Mouse (Mus musculus): ENCODE results near the gene Ocel1.
A peak's percentile ranks its signal among the peaks of the same experiment; 100 is the strongest.

Ocel1 gene

DNA sequence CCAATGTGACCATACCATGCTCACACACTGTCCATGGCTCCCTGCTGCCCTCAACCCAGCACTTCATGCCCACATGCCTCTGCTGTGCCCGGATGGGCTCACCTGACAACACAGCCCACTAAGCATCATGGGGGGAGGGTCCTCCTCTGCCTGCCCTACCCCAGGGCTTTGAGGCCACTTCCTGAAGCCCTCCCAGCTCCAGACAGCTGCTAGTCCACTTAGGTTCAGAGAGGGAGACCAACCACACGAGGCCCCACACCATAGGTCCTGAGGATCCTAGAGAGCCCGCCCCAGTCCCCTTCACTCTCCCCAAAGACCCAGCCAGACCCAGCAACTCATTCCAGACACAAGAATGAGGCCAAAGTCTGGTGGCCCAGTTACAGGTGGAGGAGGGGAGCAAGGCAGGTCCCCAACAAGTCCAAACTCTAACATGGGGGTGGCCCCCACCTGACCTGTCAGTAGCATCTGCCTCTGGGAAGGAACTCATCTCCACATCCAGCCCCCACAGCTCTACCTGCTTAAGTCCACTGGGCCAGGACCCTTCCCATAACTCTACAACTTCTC, 8.5 kb downstream of the Ocel1 start:
- DNase-seq (ENCODE audit: low spot score in 2 of 2): no peak

DNA sequence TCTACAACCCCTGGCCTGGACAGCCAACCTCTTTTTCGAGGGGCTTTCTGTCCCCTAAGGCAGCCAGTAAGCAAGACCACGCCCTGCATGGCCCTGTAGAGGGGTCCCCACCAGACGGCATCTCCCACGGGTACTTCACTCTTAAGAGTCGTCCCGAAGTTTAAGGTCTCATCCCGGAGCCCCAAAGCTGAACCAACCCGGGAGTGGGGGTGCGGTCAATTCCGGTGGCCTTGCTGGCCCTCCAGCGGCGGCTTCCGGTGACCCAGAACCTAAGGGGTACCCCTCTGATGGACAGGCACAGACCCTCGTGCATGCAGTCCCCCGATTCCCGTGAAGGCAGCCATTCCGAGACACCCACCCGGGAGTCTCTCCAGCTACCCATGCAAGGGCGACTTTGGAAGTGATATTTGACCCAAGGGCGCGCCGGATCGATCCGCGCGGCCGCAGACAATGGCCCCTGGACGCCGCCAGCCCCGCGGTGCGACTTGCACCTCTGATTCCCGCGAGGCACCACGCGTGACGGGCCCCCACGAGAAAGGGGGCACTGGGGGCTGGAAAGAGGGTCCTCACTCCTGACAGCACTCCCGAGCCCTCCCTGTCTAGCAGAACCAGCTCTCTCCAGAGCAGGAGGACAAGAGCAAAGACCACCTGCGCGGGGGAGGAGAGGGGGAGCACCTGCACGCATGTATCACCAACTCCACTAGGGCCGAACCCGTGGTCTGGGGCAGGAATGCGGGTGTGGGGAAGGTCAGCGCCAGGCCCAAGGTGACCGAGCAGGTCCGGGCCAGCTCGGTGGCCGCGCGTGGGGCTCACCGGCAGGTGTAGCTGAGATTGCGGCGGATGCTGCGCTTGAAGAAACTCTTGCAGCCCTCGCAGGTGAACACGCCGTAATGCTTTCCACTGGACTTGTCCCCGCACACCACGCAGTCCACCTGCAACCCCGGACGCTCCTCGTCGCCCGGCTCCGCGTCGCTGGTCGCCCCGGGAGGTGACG, 9.4 kb downstream of the Ocel1 start:
- no peak for DNase-seq (ENCODE audit: low spot score in 2 of 2)

DNA sequence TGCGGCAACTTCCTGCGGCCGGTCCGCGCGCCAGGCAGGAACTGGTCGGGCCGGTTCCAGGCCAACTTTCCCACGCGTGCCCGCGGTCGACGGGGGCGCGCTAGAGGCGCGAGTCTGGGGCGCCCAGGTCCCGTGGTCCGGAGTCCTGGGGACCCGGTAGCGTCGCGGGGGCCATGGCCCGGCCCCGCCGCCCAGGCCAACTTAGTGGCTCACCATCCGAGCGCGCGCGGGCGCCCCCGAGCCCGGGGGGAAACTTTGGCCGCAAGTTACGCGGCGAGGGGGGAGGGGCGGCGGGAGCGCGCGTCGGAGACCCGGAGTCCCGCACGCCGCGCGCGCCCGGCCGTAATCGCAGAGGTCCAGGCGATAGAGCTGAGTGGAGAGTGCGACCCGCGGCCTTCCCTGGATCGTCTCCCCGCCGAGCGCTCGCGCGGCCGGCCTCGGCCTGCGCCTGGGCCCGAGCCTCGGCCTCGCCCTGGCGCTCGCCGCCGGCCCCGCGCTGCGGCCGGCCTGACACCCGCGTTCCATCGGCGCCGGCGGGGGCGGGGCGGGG, 10.4 kb downstream of the Ocel1 start, which contains the start of gene Nr2f6:
Nr2f6 (minus strand) TSS at position 540 of the 550 bp plus-strand sequence.
- DNase-seq (ENCODE audit: low spot score in 2 of 2): peak; percentile 83

DNA sequence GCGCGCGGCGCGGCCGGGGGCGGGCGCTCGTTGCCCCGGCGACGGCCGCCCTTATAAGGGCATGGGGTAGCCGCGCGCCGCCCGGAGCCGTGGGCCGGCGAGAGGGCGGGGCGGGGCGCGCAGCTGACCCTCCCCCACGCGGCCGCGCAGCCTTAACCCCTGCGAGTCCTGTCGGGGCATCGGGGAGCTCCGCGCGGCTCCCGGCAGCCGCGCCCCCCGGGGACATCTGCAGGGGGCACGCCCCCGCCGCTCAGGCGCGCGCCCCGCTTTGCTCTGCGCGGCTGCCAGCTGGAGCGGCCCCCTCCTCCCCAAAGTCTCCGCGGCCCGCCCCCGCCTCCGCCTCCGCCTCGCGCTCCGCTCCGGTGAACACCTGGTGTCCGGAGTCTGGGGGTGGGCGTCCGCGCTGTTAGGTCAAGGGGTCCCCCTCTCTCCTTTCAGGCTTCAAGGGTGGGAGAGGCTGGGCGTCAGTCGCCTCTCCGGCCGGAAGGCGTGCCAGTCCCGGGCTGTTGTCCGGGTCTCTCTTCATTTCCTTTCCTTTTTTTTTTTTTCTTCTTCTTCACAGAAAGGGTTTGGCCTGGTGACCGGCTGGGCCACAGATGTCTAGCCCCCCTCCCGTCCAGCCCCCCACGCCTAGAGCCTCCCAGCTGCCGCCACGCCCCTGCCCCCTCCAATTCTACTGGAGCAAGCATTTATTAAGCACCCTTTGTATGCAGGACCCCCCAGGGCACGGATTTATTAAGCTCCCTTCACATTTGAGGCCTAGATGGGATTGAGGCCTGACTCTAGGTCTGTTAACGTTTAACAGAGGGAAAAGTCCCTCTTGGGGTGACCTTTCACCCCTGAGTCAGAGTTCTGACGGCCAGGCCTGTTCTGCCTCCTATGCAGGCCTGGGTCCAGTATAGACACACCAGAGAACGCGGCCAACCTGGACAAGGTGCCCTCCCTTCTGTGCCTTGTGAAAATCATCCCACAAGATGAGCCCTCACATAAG, 11.2 kb downstream of the Ocel1 start:
- peak; percentile 86 to 90 for DNase-seq (ENCODE audit: low spot score in 2 of 2)

DNA sequence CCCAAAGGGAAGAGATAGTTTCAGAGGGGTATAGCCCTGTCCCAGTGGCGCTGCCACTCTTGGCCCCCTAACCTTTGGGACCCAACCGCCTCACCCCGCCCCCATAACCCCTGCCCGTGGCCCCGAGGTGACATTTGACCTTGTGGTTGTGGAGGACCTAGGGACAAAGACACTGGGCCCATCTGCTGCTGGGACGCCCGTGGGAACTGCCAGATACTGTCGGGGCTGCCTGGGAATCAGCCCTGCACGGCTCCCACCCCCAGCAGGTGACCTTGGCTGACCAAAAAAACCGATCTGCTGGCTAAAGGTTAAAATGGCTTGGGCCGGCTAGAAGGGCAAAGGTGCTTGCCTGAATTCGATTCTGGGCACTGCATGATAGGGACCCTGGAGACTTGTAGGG, 12.3 kb downstream of the Ocel1 start:
- DNase-seq (ENCODE audit: low spot score in 2 of 2): no peak

DNA sequence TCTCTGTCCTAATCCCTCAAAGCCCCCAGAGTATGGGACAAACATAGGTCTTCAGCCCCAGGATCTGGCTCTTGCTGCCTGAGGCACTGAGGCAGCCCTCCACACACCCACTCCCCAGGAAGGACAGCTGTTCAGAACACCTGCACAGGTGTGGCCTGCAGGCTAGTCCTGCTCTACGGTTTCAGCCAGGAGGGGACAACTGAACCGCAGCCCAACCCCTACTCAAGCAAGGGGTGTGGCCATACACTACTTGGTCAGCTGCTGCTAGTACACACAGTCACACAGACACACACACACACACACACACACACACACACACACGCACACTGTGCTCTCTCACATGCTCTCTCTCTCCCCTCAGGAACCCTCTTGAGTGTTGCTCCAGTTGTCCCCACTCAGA, 12.8 kb downstream of the Ocel1 start:
- DNase-seq (ENCODE audit: low spot score in 2 of 2): no peak

DNA sequence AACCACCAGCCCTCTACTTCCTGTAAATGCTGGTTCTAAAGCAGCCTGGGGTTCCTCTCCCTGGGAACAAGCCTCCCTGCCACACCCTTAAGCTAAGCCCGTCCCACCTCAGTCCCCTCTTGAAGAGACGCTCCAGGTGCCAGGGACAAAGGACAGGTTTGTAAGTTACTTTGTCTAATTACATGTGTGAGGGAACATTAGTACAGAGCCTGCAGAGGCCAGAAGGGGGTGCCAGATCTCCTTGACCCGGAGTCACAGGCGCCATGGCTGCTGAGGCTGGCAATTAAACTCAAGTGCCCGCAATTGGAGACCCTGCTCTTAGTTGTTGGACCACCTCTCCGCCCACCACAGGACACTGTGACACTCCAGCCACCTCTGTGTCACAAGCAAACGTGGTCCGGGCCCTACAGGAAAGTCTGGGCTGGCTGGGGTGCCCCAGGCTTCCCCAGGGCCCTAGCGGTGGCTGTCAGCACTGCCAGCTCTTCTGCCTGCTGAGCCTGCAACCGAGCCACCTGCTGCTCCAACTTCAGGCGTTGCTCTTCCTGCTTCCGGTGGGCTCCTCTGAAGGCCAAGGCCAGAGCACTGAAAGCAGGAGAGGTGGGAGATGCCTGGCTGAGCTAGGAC, 14.2 kb downstream of the Ocel1 start:
- DNase-seq (ENCODE audit: low spot score in 2 of 2): no peak

DNA sequence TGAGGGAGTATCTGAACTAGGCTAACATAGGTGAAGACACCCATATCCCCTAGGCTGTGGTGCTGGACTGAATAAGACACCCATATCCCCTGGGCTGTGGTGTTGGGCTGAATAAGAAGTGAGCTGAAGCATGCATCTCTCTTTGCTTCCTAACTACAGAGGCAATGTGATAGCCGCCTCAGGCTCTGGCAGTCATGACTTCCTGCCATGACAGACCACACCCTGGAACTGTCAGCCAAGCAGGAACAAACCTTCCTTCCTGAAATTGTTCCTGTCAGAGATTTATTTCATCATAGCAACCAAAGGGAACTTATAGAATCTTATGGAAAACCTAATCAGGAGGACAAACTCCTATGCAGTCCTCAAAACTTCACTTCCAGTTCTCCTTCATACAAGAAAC, 17.2 kb downstream of the Ocel1 start:
- no peak for DNase-seq (ENCODE audit: low spot score in 2 of 2)

DNA sequence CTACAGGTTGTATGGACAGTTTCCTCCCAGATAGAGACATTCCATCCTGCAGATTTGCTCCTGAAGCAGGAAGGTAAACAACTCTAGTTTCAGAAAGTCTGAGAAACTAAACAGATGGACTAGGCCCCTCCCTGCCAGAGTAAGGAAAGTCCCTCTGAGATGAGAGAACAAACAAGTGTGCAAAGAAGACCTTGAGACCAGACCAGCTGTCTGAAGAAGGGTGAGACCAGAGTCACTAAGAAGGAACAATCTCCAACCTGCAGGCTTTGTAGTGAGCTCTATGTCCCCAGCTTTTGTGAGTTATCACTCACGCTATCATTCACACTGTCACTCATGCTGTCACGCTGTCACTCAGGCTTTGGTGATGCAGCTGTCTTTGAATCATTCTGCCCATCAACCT, 20.6 kb downstream of the Ocel1 start:
- no peak for DNase-seq (ENCODE audit: low spot score in 2 of 2)

DNA sequence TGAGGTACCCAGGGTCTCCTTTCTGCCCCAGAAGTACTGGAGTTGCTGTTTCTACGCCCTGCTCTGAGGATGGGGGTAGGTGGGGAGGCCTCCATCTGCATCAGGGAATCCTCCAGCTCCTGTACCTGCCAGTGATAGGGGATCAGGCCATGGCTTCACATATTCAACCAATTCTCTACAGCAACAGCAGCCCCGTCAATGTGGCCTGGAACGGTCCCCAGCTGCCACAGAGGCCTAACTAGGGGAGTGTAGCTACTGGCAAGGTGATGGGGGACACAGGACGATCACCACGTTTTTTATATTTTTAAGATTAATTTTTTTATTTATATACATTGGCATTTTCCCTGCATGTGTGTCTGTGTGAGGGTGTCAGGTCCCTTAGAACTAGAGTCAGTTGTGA, 21.3 kb downstream of the Ocel1 start:
- no peak for DNase-seq (ENCODE audit: low spot score in 2 of 2)

DNA sequence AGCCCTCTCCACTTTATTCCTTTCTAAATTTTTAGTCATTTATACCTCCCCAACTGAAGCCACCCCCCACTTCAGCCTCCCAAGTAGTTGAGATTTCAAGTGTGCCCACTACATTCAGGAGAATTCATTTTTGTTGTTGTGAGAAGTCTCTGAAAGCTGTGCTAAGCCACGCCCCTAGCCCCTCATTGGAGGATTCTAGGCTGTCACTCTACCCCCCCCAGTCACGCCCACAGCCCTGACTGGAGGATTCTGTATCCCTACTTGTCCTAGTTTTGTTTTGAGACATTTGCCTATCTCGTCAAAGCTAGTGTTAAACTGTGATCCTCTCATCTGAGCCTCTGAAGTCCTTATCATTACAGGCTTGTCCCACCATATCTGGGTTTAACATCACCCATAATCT, 21.8 kb downstream of the Ocel1 start:
- no peak for DNase-seq (ENCODE audit: low spot score in 2 of 2)

DNA sequence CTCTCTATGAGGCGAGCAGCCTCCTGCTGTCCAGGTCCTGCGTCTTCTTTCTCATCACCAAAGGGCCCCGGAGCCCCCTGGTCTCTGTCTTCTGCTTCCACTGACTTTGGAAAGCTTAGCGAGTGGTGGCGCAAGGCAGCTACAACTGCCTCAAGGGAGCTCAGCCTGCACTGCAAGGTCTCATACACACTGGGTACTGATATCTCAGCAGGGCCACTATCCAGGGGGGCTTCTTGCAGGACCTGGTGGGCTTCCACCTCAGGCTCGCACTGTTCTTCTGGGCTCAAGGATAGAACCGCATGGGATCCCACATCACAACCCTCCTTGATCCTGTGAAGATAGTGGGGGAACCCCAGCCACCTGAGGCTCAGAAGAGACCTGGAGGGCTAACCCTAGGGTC, 23.4 kb downstream of the Ocel1 start:
- no peak for DNase-seq (ENCODE audit: low spot score in 2 of 2)

DNA sequence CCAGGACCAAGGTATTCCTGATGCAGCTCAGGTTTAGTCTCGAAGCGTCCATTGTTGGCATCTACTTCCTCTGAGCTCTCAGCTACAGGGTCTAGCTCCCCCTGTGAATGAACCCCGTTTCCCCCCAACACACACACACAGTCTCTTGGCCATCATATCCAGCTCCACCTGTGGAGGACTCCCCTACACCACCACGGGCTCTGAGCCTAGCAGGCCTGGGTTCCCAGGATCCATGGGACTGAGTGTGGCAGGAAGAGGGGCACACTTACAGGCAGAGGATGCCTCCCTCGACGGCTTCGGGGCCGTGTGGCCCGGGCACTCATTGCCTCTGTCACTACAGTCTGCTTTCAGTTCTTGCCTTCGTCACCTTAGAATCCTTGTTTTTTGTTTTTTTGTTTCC, 24.0 kb downstream of the Ocel1 start:
- DNase-seq (ENCODE audit: low spot score in 2 of 2): no peak

DNA sequence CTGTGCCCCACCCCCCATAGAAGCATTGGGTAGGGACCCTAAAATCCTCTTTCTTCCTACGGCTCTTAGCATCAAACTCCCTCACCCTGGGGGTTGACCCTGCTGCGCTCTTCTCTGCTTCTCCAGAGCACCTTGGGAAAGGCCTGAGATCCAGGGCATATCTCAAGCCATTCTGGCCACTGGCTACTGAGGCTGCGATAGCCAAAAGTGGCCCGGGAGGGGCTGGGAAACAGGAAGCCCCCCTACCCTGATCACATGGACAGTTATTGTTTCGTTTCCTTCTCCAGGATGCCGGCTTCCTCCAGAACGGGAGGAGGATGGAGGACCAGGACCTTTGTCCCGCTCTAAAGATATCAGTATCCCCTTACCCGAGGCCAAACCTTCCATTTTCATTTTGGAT, 24.5 kb downstream of the Ocel1 start, which contains the start of gene Ushbp1:
Ushbp1 (minus strand) TSS at position 174 of the 400 bp plus-strand sequence.
- DNase-seq (ENCODE audit: low spot score in 2 of 2): peak; percentile 77 to 88

DNA sequence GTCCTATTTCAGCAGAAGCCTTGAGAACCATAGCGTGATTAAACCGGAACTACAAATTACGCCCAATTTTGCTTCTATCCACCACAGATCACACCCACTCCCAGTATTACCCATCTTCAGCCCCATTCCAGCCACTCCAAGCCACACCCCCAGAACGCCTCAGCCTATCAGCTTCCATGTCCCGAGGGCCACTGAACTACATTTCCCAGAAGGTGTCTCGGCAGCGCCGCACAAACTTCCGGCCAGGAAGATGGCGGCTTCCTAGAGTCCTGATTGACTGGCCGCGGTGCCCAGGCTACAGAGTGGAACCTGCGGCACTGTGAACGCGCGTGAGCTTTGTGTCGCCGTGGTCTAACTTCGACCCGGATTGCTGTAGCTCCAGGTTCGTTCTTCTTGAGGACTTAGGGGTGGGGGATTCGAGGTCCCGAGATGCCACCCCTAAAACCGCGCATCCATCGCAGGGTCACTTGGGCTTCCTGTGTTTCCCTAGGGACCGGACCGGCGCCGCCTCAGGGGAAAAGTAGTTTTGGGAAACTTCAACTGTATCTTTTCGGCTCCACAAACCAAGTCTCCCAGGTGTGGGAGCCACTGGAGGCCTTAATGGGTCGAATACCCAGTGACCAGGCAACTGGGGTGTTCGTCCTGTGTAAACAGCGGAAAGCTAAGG, 25.7 kb downstream of the Ocel1 start, which contains the start of gene Babam1:
Babam1 (plus strand) TSS at position 223 of the 667 bp plus-strand sequence.
- peak; percentile 95 to 97 for DNase-seq (ENCODE audit: low spot score in 2 of 2)

DNA sequence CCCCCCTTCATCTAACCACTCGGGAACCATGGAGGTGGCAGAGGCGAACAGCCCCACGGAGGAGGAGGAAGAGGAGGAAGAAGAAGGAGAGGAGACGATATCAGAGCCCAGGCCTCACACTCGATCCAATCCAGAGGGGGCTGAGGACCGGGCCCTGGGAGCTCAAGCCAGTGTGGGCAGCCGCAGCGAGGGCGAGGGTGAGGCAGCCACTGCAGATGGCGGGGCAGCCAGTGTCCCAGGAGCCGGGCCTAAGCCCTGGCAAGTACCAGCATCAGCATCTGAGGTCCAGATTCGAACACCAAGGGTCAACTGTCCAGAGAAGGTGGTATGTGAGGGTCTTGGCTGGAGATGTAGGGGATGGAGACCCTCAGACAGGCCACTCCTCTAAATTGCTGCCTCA, 26.6 kb downstream of the Ocel1 start:
- no peak for DNase-seq (ENCODE audit: low spot score in 2 of 2)

DNA sequence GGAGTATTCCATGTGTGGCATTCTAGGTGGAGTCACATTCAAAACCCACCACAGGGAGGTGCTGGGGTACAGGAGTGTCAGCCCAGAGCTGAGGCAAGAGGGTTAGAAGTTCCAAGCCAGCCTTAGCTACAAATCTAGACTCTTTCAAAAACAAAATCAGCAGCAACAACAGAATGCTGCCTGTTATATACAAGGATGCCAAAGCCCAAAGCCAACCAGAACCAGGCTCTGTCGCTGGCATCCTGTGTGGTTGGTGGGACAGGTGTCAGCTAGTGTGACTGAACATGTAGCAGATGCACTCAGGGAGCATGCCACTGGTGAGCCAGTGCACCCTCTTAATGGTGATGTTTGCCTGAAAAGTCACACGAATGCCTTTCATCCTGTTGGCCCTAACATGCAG, 29.7 kb downstream of the Ocel1 start:
- no peak for DNase-seq (ENCODE audit: low spot score in 2 of 2)

DNA sequence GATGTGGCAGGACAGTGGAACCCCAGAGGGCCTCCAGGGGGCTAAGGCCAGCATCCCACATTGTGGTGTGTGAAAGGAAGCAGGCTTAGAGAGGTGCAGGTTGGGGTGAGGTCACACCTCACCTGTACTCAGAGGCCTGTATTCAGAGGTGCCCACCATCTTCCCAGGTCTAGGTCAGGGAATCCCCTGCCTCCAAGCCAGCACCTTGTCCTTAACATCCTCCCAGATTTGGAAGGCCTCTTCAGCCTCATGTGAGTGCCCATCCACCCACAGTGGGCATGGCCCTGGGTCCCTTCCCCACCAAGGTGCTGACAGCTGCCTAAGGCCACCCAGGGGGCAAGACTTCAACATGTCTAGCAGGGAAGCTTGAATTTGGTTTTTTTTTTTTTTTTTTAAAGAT, 30.4 kb downstream of the Ocel1 start:
- DNase-seq (ENCODE audit: low spot score in 2 of 2): no peak

DNA sequence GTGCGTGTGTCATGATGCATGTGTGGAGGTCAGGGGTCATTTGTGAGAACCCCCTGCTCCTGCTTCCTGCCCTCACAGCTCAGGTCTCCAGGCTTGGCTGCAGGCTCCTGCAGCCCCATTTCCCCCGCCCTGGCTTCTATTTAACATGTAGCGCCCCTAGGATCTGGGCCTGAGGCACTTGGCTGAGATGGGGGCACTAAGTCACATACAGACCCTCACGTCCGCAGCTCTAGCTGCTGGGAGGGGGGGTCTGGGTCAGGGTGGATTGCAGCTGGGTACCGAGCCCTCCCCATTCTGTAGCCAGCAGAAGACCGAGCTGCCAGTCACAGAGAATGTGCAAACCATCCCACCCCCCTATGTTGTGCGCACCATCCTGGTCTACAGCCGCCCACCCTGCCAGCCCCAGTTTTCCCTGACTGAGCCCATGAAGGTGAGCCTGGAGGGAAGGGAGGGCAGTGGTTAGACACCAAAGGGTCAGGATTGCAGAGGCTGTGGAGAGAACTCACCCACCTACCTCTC, 31.4 kb downstream of the Ocel1 start:
- DNase-seq (ENCODE audit: low spot score in 2 of 2): no peak

All from heart, adult 9 months (tissue).